Mouse (Mus musculus) CD4-positive, CD25-positive, alpha-beta regulatory T cell, adult 2 months (primary cell): Measurements from ENCODE around the gene Fam118b.

Source experiments
- DNase-seq: peaks from one replicate; pipeline ENCODE4 v3.0.0-alpha.2; 2012; ENCODE audit warnings: low read depth, low spot score

The Fam118b gene

DNA sequence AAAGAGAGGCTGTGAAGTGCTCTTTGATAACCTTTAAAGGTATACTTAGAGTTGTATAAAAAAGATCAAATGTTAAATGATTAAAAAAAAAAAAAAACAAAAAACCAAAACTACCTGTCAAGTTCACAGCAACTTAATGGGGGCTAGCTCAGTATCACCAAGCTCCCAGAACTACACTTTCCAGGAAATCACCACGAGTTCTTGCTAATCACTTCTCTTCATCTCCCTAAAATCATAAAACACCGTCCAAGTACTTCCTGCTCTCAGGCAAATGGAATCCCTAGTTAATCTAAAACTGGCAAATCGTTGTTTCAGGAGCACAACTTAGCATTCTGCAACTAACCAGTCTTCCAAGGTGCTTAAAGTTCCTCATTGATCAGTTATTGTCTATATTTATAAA is 3.1 kb downstream of the Fam118b start:
- DNase-seq = peak; percentile 9

DNA sequence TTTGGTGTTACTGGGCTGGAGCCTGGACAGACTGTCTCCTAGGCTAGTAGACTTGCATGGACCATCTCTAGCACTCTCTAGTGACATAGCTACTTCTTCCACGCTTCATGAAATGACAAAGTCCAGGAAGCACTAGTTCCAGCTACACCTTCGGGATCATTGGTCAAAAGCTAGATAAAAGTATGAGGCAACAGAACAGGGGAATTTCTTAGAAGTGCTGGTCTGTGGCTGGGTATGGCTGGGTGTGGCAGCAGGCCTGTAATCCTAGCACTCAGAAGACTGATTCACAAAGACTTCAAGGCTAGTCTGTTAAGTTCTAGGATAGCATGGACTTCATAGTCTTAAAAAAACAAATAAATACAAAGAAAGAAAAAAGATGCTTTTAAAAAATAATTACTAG is 4.2 kb downstream of the Fam118b start:
- no peak for DNase-seq

DNA sequence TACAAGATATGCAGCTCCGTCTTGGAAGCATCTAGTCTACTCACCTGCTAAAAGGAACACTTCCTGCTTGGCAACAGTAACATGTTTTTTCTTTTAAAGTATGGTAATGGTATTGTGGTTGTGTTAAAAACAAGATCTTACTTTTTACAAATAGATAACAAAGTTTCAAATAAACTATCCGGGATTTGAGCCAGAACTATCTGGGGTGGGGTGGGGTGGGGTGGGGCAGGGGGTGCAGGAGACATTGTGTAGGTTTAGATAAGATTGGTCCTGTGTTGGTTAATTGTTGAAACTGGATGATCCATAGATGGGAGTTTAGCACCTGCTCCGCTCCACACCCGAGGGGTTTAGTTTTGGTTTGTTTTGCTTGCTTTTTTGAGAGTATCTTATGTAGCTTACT is 5.2 kb downstream of the Fam118b start:
- DNase-seq = no peak

DNA sequence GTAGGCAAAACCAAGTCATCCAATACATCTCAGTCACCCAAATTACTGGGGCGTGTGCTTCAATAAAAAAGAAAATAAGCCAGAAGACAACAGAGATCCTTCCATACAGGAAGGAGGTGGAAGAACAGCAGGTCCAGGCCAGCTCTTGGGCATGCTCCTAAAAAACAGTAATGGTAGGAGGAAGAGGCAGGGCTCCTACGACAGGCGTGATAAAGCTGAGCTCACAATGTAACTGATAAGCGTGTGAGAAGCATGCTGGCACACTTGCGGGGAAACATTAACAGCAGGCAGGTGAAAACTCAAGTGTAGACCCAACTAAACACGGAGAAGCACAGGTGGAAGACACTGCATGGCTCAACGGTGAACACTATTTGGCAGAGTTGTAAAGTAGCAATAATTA is 10.2 kb downstream of the Fam118b start:
- no peak for DNase-seq

DNA sequence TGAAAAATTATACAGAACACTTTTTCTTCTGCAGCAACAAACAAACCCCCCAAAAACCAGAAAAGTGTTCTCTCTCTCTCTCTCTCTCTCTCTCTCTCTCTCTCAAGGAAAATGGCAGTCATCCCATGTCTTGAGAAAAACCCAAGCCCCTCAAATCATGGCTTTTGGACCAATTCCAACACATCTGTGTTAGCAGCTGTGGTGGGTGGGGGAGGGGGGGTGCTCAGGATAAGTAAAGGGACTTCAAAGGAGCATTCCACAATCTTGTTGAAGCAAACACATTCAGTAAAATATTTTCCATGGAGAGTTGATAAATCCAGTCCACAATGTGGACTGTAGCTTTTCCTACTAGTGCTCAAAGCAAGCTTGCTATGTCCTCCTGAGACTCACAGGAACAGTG is 18.1 kb downstream of the Fam118b start:
- DNase-seq = no peak

DNA sequence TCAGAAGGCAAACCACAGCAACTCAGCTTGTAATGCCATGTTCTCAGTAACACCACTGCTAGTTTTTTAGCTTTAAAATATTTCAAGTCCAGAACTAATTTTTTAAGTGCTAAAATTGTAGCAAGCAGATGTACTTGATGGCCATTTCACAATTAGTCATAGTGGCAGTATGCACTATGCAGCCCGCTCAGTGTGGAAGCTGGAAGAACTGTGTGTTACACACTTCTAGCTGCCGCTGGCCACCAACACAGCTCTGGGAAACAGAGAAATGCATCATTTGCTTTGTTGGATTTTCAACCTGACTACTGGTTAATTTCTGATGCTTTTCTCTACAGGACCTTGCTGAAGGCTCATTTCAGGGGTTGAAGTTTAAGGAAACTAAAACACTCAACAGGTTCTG is 20.2 kb downstream of the Fam118b start:
- no peak for DNase-seq

DNA sequence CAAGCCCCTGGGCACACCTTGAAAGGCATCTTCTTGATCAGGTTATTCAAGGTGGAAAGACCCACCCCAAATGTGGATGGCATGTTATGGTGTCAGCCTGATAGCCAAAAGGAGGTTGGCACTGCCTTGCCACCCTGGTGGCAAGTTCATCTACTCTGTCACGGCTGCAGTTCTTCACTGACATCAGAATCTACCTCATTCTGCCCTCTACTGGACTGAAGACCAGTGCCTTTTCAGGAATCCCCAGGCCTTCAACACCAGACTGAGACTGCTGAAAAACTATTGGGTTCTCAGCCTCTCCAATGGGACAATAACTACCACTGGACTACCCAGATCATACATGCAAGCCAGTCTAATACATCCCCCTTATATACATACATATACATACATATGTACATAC is 27.9 kb downstream of the Fam118b start:
- peak; percentile 5 for DNase-seq

DNA sequence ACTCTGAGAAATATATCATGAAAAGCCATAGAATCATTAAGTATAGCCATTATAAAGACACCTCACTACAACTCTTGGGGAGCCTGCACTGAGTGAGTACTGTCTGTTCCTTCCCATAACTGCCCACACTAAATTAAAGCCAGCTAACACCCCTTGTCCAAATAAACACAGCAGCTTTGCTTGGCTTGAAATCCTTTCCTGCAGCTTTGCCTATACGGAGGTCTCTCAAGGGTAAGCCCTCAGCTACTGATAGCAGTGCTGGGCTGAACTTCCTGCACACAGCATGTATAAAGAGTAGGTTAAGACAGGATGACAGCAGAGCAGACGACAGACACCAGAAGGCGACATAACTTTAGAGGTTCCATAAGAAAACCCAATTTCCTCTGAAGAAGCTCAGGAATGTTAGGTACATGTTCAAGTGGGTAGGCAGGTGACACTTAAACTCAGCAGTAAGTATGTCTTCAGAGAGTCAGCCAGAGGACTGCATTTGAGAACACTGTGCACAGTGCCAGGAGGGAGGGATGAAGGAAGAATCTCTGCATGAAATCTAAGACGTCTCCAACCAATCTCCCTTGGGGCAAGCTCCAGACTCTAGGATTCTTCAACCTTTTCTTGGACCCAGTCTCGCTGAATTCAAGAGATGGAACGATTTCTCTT is 28.6 kb downstream of the Fam118b start:
- no peak for DNase-seq

DNA sequence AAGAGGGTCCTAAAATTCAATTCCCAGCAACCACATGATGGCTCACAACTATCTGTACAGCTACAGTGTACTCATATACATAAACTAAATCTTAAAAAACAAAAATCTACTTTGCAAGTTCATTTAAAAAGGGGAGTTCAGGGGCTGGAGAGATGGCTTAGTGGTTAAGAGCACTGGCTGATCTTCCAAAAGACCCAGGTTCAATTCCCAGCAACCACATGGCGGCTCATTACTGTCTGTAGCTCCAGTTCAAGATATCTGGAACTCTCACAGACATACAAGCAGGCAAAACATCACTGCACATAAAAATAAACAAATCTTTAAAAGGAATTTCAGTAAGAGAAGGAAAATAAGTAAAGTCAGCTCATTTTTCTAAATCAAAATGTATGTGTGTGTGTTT is 29.2 kb downstream of the Fam118b start:
- no peak for DNase-seq

DNA sequence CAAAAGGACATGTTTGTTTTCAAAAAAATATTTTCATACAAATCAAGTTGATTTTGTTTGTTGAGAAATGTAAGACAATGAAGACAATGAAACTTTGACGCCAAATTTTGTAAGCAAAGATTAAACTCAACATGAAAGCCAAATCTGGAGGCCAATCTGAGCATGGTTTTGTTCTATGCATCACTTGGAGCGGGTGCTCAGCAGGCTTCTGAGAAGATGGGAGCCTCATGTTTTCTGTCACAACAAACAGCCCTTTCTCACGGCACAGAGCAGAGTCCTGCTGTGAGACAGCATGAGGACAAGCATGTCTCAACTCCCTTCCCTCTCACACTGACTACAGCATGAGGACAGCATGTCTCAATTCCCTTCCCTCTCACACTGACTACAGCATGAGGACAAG is 31.6 kb downstream of the Fam118b start:
- no peak for DNase-seq

DNA sequence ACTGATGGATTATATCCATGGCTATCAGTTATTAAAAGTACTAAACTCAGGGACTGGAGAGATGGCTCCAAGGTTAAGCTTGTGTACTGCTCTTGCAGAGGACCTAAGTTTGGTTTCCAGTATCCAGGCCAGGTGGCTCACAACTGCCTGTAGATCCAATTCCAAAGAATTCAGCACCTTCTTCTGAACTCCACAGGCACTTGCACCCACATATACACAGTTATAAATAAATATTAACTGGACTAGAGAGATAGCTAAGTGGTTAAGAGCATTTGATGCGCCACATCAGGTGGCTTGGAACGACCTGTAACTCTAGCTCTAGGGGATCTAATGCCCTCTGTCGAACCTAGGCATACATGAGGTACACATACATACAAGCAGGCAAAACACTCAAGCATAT is 38.9 kb downstream of the Fam118b start:
- no peak for DNase-seq

DNA sequence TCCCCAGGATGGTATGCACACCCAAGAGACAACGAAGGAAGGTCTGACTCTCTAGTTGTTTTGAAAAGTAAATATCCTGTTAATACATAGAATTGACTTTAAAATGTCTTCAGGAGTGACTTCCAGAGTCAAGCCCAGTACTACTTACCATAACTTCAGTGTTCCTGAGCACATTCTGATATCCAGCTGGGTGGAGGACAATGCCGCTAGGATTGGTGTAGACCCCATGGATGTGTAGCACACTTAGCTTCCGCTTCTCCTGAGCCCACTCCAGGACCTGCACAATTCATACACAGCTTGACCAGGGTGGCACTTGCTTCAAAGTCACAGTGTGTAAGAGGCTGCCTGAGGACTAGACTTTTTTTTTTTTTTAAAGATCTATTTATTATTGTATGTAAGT is 44.1 kb downstream of the Fam118b start:
- no peak for DNase-seq

DNA sequence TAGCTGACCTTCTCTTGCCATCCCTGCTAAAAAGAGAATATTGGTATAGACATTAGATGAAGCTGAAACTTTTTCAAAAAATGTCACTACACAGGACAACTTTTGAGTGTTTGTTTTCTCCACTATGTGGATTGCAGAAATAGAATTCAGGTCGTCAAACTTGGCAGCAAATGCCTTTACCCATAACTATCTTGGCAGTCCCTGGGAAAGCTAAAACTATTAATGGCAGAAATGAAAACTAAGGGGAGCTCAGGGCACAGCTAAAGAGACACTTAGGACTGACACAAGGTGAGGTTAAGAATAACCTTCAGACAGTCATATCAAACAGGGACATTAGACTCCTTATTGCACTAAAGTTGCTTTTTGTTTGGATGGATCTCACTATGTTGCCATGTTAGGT is 49.6 kb downstream of the Fam118b start:
- no peak for DNase-seq

DNA sequence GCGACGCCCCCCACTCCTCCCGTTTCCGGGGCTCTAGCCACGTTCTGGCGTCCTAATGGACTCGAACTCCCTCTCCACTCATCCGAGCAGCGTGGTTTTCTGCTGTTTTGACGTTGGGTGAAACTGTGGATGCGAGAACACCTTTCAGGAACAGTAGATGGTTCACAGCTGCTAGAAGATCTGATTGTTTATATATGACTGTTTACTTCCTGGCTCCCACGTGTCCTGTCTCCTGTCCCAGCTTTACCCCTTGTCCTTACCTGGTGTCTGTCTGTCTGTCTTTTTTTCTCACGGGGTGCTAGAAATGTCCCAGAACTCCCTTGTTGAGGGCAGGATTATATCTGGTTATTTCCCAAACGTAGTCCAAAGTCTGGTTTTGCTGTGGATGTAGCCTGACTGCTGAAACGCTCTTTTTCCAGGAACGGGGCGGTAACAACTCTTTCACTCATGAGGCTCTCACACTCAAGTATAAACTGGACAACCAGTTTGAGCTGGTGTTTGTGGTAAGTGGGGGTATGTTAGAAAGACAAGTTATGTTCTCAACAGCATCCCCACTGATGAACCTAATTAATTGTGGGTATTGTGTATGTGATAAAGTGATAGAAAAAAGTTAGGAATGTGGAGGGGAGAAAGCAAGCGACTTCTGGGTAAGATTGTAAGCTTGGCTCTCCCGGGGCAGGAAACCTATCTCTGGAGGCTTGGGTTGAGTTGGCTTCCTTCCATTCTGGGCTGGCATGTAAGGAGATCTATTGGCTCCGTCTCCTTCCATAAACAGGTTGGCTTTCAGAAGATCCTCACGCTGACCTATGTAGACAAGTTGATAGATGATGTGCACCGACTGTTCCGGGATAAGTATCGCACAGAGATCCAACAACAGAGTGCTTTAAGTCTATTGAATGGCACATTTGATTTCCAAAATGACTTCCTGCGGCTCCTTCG is 55.8 kb downstream of the Fam118b start:
- DNase-seq = no peak

DNA sequence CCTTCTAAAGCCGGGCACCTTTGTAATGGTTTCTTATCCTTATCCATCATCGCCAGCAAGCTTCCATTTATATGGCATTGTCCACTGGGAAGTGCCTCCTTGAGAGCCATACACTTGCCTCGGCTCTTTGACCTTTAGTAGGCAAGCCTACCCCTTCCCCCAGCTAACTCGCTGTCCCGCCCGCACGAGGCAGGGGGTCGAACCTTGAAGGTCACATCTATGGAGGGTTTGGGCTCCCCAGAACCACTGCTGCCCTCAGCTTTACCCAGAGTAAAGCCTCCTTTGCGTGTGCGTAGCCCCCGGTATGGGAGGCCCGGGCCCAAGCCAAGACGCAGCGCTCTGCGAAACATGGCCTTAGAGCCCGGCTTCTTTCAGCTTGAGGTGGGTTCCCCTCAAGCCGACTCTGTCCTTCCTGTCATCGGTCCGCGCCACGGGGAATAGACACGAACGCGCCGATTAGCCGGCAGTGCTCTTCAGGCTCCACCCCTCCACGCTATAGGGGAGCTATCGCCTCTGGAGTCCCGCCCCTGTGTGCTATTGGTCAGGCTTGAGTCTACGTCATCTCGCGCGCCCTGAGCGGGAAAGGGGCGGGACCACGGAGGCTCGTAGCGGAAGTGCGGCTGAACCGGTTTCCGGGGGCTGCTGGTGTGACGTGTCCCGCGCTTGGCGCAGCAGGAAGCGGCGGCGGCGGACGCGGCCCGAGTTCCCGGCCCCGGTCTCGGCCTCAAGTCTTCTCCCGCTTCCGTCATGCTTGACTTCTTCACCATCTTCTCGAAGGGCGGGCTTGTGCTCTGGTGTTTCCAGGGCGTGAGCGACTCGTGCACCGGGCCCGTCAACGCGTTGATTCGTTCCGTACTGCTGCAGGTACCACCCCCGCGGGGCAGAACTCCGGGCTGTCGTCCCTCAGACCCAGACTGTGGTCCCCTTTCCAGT is 56.8 kb downstream of the Fam118b start, which contains the start of gene Foxred1:
Gene Foxred1, minus strand, starts transcription at position 514 of the 933 bp plus-strand sequence.
- peak; percentile 100 for DNase-seq

DNA sequence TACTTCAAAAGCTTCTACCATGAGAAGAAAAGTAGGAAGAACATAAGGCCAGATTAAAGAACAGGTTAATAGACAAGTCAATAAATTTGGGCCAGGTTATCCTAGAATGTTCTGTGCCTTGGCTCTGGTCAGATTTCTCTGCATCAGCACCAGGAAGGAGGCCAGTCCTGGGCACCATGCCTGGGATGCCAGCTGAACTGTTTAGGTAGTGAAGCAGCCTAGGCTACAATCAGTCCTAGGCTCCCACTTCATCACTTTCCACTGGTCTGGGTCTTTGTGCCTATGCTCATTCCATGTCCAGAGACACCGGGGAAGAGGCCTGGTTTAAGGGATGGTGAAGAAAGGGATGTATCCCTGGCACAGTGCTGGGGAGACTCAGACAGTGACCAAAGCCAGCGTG is 63.2 kb downstream of the Fam118b start:
- DNase-seq = no peak

DNA sequence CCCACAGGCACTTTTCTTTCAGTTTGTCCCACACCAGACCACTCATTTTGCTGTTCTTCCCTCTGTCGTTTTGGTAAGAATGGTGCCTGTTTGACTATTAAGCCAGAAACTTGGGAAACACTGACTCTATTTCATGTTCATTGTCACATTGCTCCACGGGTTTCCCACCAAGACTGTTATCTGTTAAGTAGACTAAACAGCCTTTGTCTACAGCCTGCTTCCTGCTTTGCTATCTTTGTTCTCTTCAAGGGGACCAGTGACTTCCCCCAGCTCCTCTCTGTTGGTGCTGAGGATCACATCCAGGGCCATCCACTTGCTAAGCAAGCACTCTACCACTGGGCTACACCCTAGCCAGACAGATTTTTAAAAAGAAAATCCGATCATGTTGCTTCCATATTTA is 64.1 kb downstream of the Fam118b start:
- DNase-seq = no peak

DNA sequence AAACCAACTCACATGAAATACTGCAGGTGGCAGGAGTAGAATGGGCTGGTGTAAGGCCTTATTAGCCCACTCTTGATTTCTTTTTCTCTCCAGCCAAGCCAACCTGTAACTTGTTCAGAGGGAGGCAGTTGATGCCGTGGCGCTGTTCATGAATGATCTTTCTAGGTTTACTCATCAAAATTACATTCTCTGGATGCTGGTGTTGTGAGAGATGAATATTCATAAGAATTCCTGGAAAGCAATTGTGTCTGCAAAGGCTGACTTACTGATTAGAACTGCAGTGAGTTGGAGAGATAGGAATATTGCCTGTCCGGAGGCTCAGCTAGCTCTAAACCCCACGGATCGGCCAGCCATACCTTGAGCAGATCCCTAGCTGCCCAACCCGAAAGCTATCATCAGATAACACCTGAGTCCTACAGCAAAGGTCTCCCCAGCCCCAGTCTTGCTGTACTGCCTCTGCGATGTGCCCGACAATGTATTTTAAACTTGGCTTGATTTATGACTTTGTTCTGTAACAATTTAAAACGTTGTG is 67.0 kb downstream of the Fam118b start:
- DNase-seq = no peak

DNA sequence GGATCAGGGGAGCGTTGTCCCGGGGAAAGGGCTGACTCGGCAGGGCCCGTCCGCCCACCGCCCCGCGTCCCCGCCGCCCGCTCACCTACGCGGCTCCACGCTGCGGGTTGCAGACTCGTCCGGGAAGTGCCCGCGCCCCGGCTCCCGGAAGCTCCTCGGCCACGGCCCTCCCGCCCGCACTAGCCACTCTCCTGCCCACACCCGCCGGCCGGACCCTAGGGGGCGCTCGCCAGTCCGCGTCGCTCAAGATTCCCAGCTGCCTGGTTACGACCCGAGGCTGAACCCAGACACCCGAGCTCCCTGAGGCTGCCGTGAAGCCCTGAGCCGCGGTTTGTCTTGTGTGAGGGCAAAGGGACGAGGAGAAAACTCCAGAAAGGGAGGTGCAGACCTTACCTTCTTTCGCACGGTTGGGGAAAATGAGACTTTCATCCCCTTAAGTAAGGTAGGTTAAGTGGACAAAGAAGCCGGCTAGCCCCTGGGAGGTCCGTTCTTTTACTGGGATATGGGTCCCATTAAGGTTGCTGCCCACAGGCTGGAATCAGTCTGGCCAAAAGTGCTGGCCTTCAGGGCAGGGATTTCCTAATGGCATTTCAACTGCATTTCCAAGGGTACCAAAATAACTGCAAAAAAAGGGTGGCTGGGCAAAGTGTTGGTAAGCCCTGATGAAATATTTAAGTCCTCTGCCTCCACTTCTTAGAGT is 67.7 kb downstream of the Fam118b start, which contains the start of the genes Srpr and Tirap:
Gene Srpr, plus strand, starts transcription at position 404 of the 700 bp plus-strand sequence.
Gene Tirap, minus strand, starts transcription at position 520 of the 700 bp plus-strand sequence.
- DNase-seq = peak; percentile 86

DNA sequence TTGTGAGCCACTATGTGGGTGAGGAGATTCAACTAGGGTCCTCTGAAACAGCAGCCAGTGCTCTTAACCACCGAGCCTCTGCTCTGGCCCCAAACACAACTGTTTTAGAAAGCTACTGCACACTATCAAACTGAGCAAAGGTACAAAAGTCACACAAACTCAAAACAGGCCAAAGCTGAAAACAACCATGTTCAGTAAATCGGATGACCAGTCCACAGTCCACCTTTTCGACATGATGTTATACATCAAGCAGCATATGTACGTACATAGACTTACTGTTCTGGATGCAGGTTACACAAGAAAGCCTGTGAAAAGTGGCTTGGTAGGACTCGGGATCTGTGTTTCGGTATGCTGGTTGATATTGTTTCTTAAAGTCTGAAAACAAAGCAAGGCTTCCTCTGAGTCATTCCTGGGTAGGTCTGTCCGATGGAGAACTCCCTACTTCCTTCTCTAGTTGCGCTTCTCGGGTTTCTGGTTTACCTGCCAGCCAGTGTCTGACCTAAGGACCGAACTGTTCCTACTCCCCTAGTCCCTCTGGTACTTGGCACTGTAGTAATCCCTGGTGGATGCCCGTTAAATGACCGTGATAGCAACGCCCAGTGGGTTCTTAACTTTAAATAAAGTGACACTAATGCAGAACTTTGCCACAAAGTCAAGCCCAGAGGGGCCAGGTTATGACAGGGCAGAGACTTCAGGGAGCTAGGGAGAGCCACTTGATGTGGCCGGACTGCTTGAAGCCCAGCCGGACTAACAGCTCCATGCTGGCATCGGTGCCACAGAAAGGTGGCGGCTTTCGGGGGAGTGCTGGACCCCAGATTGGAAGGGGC is 68.4 kb downstream of the Fam118b start:
- no peak for DNase-seq
